Mouse (Mus musculus) inflammation-experienced regulatory T-cells (primary cell): ENCODE data around the gene Atp6ap1. TPM values are rescaled to one million over a fixed set of nuclear protein-coding genes. Genes with fewer than 3 reads are reported as not detected.

Source experiments
- polyA plus RNA-seq, 2 experiments: library from polyadenylated mRNA; unstranded; fragments of 100-300 nt; shearing (Covaris generic); gene quantifications; one replicate each; pipeline ENCODE4 v1.2.1; 2017

The Atp6ap1 gene
- polyA plus RNA-seq: 100 to 1,000 TPM; 155 to 162 TPM

DNA sequence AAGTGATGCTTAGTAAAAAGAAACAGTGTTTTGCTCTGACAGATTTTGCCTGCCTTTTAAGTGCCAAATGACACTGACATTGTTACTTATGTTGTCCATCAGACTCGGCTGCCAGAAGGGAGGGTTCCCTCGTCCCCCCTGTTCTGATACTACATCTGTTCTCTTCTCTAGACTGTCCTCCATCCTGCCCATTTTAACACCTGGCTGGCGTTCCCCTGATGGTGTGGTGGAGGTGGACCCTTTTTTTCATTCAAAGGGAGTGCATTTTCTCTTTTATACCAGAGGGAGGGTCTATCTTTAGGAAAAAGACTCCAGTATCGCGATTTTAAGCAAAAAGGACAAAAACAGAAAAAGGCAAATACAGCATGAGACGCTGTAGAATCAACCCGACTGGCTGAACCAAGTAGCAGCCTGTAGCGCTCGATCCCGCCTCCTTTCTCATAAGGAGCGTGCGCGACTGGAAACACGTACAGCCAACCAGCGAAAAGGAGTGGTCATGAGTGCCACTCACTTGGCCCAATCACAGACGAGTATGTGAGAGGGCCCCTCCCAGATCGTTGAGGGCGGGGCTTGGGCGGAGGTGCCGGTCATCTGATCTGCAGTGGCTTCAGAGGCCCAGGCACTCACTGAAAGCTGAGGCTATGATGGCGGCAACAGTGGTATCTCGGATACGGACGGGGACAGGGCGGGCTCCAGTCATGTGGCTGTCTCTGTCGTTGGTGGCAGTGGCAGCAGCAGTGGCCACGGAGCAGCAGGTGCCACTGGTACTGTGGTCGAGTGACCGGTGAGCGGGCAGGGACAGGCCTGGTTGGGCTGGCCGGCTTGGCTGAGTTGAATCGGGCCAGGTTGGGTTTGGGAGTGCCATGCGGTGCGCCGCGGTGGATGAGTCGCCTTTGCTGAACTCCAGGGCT, at the start of gene Atp6ap1:
Atp6ap1 (plus strand) TSS at position 560 of the 911 bp plus-strand sequence.

DNA sequence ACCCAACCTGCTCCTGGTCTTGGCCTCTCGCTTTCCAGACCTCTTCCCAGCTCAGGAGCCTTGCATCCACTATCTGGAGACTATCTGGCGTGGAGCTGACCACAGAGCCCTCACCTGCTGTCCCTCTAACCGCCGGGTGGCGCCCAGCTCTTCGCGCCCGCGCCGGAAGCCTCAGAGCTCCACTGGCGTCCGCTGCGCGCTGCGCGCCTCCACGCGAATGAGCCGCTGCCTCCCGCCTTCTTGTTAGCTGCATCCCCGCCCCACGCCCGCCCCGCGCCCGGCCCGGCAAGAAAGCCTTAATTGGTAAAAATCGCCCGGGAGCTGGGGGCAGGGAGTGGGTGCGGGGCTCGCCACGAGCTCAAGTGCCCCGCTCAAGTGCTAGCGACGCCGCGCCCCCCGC, 47.3 kb upstream of the Atp6ap1 start, which contains the start of gene Flna:
Flna (minus strand) TSS at position 206 of the 400 bp plus-strand sequence.

GRCm38 (mm10) chrX:74254153-74254887, 42.6 kb upstream of the Atp6ap1 start, which contains the start of gene Emd:
Gene Emd (plus strand): TSS chrX:74254687.

GRCm38 (mm10) chrX:74270062-74270901, 26.6 kb upstream of the Atp6ap1 start, which contains the start of gene Rpl10:
Gene Rpl10 (plus strand): TSS chrX:74270812.

DNA sequence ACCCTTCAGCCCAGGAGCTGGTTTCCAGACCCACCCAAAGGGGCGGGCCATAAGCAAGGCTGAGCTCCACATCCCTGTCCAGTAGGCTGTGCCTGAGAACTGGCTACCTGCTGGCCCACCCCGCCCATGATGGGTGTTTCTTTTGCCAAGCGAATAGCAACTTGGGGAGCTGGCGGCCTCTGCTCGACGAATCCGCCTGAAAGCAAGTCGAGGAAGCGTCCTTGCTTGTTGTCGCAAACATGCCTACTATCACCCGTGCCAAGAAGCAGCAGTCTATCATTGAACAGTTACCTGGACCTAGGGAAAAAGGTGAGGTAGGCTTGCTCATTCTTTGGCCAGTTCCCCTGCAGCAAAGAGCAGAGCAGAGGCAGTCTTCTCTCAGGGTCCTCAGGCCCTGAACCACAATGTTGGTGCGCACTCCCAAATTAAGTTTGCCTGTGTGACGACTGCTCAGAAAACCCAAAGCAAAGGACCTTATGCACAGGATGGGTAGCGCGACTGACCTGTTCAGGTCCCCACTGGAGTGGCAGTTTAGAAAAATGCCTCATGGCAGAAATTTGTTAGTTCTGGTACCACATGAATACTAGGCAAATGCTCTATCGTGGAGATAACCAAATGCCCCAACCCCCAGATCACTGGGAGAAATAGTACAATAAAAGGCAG, 15.0 kb upstream of the Atp6ap1 start, which contains the start of the genes Taz and Dnase1l1:
Taz (plus strand) TSS at position 181 of the 663 bp plus-strand sequence.
Dnase1l1 (minus strand) TSS at position 606 of the 663 bp plus-strand sequence.

DNA sequence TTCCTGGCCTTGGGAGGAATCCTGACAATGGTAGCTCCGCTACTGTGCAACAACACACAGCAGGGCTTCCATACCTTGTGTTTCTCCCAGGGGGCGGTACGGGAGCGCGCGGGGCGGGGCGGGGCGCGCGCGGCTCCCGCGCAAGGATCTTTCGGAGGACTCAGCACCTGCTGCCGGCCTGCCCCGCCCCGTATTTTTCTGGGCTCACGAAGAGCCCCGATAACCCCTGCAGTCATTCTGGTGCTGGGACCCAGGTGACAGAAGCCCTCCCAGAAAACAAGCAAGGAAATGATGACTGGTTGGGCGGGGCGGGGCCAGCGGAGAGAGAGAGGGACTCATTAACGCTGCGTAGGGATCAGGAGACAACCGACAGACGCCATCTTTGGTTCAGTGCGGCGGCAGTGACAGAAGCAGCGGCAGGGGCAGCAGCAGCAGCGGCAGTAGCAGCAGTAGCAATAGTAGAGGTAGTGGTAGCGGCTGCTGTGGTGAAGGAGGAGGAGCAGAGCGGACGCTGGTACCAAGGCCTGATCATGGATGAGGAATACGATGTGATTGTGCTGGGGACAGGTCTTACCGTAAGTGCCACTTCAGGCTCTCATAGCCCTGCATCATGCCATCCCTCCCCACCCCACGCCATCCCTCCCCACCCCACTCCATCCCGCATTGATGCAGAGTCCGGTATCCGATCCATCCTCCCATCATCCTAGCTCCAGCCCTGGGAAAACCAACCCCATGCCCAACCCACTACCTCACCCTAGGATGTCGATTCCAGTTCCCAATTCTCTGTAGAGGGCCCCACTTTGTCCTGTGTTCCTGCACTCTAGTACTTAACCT, 8.2 kb downstream of the Atp6ap1 start, which contains the start of gene Gdi1:
Gdi1 (plus strand) TSS at position 132 of the 834 bp plus-strand sequence.

GRCm38 (mm10) chrX:74312540-74313464, 15.9 kb downstream of the Atp6ap1 start, which contains the start of gene Fam50a:
Gene Fam50a (plus strand): TSS chrX:74313033.

DNA sequence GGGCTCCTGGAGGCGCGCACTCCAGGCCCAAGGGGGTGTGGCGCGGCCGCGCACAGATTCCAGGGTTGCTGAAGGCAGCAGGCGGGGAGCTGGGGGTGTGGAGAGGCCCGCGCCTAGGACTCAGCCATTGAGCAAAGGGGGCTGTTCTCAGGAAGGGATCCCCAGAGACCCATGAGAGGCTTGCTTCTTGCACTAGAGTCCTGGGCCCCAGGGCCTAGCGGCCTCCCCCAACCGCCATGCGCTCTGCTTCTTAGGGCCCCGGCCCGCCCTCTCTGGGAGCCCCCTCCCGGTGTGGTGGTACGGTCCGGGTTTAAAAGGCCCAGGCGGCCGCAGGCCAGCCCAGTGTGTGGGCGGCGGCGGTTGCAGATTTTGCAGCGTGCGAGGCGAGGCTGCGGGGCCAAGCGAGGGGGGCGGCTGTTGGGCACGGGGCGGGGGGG, 31.8 kb downstream of the Atp6ap1 start, which contains the start of gene Plxna3:
Plxna3 (plus strand) TSS at position 342 of the 437 bp plus-strand sequence.

GRCm38 (mm10) chrX:74353467-74353770, 56.5 kb downstream of the Atp6ap1 start, which contains the start of gene Lage3:
Gene Lage3 (minus strand): TSS chrX:74353618.

Other genes starting within 250 kb of the Atp6ap1 start
- not detected for gene Opn1mw, start 169.6 kb upstream of the Atp6ap1 start, polyA plus RNA-seq
- 10 to 100 TPM; 46.8 to 53.9 TPM for gene Mecp2, start 161.7 kb upstream of the Atp6ap1 start, polyA plus RNA-seq
- not detected for gene Tex28, start 129.3 kb upstream of the Atp6ap1 start, polyA plus RNA-seq
- gene Tktl1, start 119.8 kb upstream of the Atp6ap1 start, polyA plus RNA-seq: 1 to 10 TPM; 2.0 to 3.8 TPM
- gene Flna, start 47.3 kb upstream of the Atp6ap1 start, polyA plus RNA-seq: 100 to 1,000 TPM; 247 to 358 TPM
- gene Emd, start 42.4 kb upstream of the Atp6ap1 start, polyA plus RNA-seq: 10 to 100 TPM; 48.9 to 66.6 TPM
- gene Rpl10, start 26.3 kb upstream of the Atp6ap1 start, polyA plus RNA-seq: 10 to 100 TPM; 44.3 to 79.3 TPM
- gene Taz, start 15.2 kb upstream of the Atp6ap1 start, polyA plus RNA-seq: 100 to 1,000 TPM; 140 to 181 TPM
- gene Dnase1l1, start 14.8 kb upstream of the Atp6ap1 start, polyA plus RNA-seq: 10 to 100 TPM; 22.4 to 29.5 TPM
- 100 to 1,000 TPM; 260 to 309 TPM for gene Gdi1, start 7.9 kb downstream of the Atp6ap1 start, polyA plus RNA-seq
- gene Fam50a, start 15.9 kb downstream of the Atp6ap1 start, polyA plus RNA-seq: 10 to 100 TPM; 78.9 to 83.6 TPM
- gene Plxna3, start 32.0 kb downstream of the Atp6ap1 start, polyA plus RNA-seq: 1 to 10 TPM; 2.4 to 6.9 TPM
- gene Lage3, start 56.5 kb downstream of the Atp6ap1 start, polyA plus RNA-seq: 10 to 100 TPM; 34.3 to 51.6 TPM
- gene Ubl4a, start 76.1 kb downstream of the Atp6ap1 start, polyA plus RNA-seq: 10 to 100 TPM; 52.3 to 66.9 TPM
- 10 to 100 TPM; 40.0 to 40.5 TPM for gene Slc10a3, start 76.3 kb downstream of the Atp6ap1 start, polyA plus RNA-seq
- gene Fam3a, start 96.2 kb downstream of the Atp6ap1 start, polyA plus RNA-seq: 10 to 100 TPM; 34.3 to 41.1 TPM
- gene Ikbkg, start 96.2 kb downstream of the Atp6ap1 start, polyA plus RNA-seq: 10 to 100 TPM; 35.8 to 36.6 TPM
- gene G6pdx, start 132.1 kb downstream of the Atp6ap1 start, polyA plus RNA-seq: 10 to 100 TPM; 47.5 to 51.1 TPM
- not detected for gene Gm6880, start 184.3 kb downstream of the Atp6ap1 start, polyA plus RNA-seq